Mouse (Mus musculus): ENCODE results near the gene Wdr49.

GRCm38 (mm10) chr3:75297026-75297757 lies 184.8 kb downstream of the Wdr49 start:
- TF ChIP-seq CTCF (IDR thresholded peaks at IDR 0.05; ENCODE audit: low read depth) (no peak), EP300 (optimal IDR thresholded peaks at IDR 0.05) (no peak)

All from stomach, postnatal 0 days (tissue).